Mouse (Mus musculus): ENCODE data around the gene Tnfrsf1a.
"Not testable (repeated sequence)": the region's sequence is repeated elsewhere in the genome, so short reads cannot be mapped to it uniquely, and the experiment has no call there.

Tnfrsf1a gene

DNA sequence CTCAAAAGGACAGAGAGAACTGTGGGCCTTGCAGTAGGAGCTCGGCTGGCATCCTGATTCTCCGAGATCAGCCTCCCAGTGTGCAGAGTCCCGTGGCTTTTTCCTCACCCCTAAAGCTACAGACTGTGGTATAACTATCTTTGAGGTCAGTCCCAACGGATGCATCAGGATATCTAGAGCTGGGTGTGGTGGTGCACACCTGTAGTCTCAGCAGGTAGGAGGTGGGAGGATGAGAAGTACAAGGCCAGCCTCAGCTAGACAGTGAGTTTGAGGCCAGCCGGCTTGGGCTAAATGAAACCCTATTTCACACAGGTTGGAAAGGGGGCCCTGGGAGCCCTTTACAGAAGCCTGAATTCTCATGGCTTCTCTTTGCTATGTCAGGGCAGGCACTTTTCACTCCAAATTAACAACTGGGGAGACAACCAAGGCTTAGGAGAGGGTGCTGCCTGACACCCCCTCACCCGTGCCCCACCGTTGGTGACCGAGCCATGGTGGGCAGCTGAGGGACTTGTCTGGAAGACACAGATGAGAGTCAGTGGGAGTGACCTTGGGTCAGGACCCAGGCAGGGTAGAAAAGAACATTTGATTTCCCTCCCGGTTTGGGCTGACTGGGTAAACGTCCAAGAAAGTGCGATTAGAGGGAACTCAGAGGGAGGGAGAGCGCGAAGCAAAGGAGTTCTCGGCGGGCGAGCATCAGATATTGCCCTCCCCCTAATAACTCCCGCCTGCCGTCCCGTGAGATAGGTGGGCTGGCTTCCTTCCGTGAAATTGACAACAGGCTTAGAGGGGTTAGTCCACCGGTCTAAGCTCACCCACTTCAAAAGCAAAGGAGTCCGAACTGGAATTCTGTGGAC is at the start of gene Tnfrsf1a:
TSS of gene Tnfrsf1a (plus strand) at position 642 of the 854 bp plus-strand sequence.
- DNase-seq, result no peak

DNA sequence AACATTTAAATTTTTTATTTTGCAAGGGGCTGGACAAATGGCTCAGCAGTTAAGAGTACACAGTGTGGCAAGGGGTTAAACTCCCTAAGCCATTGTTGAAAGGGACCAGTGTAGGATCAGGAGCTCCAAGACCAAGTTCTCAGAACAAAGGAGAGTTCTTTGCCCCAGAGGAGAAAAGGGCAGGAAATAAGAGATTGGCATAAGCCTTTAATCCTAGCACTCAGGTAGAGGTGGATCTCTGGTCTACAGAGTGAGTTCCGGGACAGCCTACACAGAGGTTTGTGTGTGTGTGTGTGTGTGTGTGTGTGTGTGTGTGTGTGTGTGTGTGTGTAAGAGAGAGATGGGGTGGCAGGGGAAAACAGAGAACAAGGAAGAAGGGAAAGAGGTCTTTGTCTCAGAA is 48.2 kb upstream of the Tnfrsf1a start:
- DNase-seq, result no peak

DNA sequence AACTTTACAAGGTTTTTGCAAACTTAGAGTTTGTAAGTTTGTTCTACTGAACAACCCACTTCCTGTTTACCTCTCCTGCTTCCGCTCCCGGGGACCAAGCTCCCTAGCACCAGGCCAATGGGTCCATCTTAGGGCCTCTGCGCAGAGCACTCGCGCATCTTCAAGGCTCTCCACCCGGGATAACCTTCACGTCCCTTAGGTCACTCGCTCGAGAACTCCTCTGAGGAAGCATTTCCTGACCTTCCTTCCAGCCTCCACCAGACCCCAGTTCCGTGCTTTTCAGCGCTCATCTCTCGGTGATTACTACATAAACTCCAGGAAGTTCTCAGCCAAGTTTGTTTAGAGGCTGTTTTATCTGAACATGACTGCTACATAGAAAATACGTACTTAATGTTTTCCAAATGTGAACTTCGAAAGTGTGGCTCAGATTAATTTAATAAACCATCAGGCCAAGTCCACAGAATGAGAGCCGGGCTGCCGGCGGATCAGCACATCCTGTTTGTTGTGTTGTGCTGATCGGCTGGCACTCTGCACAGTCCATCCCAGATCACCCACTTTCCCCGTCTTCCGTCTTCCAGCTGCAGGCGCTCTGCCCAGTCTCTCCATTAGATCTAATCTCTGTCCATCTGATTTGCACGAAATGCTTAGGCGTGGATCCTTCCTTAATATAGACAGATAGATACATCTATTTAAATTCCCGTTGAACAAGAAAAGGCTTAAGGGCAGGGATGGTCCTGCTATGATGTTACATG is 46.8 kb upstream of the Tnfrsf1a start:
- DNase-seq, result peak; percentile 50 to 71

DNA sequence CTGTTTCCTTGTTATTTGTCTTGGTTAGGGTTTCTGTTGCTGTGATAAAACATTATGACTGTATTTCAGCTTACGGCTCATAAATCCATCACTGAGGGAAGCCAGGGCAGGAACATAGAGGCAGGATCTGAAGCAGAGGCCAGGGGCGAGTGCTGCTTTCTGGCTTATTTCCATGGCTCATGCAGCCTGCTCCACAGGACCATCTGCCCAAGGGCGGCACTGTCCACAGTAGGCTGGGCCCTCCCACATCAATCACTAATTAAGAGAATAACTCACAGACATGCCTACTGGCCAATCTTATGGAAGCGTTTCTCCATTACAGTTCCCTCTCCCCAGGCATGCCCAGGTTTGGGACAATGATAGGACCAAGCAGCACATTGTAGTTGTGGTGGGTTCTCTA is 45.9 kb upstream of the Tnfrsf1a start:
- DNase-seq, result no peak

DNA sequence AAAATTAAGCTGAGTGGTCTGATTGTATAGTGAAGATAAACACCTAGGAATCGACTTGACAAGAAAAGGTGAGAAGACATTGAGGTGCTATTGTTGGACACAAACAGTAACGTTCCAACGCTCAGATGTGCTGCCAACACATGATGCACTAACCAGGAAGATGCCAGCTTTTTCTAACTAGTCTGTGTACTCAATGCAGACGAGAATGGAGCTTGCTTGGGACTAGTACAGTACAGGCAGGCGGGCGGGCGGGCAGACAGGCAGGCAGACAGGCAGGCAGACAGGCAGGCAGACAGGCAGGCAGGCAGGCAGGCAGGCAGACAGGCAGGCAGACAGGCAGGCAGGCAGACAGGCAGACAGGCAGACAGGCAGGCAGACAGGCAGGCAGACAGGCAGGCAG is 44.8 kb upstream of the Tnfrsf1a start:
- DNase-seq, result not testable (repeated sequence)

DNA sequence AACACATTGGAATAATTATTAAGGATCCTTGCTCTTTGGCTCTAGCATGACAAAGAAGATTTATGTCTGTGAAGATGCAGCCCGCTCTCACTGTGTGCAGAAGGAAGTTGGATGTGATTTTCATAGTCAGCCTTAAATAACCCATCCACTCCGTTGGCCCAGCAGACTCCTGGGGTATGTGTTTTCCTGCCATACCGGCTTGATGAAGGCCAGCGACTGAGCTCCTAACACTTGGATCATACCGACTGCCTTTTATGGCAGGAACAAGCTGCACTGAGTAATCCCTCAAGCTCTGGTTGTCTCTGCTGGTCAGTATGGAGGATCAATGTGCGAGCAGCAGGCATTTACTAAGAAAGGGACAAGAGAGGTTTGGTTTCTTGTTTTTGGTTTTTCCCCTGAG is 43.7 kb upstream of the Tnfrsf1a start:
- DNase-seq, result no peak

DNA sequence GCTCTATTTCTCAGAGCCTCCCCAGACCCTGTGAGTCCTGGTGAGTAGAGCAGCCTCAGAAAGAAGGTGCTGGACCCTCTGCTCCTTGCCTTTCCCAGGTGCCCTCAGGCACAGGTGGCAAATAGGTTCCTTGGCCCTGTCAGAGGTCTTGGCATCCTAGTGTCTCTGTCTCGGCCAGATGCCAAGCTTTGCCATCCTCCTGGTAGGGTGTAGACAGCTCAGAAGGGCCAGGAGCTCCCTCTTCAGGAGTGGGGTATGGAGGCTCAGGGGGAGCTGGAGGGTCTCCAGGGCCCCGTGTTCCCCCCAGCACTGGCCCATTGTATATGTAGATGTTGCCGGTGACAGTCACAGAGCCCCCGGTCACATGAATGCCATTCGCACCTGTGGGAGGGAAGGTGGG is 42.1 kb upstream of the Tnfrsf1a start:
- DNase-seq, result no peak

DNA sequence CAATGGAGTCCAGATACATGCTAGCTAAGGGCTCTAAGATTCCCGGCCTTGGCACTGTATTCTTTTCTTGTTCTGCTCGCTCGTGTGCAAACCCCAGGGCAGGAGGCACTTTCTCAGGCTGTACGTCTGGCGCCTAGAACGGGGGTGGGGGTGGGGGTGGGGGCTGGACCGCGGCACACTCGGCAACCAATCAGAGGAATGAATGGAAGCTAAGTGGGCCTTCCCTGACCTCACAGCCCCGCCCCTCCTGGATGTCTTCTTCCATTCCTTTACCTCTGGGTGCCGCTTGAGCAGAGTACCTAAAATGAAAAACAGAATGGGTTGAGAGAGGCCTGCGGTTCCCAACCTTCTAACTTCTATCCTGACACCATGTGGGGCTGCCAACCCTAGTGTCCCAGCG is 40.2 kb upstream of the Tnfrsf1a start:
- DNase-seq, result no peak

DNA sequence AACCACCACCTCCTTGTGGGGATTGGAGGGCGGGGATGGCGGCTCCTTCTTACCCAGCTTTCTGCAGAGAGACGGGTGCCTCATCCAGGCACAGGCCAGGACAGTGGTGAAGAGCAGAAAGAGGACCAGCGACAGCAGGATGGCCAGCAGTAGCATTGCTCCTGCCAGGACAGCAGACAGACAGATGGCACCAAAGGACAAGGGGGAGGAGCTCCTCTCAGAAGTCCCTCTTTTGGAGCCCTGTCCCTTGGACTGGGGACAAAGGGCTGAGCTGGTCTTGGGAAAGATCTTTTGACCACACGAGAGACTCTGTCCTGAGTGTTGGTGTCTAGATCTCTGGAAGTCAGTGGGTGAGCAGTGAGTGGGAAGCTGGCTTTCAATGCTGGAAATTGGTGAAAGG is 39.8 kb upstream of the Tnfrsf1a start:
- DNase-seq, result no peak

DNA sequence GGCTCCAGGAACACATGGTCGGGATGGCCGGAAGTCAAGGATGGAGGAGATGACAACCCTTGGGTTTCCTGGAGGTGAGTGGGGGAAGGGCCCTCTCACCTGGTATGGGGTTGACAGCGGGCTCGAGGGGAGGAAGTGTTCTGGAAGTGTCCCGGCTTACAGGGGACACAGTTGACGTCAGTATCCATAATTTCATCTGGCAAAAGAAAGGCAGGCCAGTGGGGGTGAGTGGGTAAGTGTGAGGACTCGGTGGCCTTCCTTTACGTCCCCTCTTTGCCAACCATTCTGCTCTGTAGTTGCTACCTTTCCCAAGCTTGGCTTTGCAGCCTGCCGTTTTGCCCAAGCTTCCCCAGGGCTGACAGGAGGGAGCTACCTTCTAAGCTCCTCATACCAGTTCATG is 37.0 kb upstream of the Tnfrsf1a start:
- no peak for DNase-seq

DNA sequence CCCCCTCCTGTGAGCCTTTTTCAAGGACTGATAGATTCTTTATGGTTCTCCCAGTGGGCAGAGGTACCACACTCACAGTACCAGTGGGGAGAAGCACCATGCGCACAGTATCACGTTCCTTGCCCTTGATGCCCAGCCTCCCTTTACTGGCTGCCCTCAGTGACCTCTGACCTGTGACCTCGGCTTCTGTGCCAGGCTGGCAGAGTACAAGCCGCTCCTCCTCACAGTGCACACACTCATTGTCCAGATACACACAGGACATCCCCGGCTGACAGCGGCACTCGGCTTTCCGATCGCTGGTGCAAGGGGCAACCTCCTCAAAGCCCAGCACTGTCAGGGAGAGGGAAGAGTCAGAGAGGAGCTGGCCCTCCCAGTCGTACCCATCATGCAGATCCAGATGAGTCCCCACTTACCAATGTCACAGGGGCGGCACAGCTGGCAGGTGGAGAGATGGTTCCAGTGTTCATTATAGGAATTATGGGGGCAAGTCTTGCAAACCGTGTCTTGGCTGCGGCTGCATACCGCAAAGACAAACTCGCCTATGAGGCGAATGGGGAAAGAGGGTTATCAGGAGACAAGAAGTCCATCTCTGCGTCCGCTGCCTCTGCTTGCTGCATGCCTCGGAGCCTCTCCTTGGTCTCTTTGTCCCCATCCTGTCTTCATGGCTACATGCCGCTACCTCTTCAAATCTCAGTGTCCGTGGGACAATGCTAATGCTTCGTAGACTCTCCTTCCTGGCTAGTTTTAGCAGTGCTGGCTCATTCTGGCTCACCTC is 36.4 kb upstream of the Tnfrsf1a start:
- peak in 1 of 2 experiments; percentile 36 for DNase-seq

DNA sequence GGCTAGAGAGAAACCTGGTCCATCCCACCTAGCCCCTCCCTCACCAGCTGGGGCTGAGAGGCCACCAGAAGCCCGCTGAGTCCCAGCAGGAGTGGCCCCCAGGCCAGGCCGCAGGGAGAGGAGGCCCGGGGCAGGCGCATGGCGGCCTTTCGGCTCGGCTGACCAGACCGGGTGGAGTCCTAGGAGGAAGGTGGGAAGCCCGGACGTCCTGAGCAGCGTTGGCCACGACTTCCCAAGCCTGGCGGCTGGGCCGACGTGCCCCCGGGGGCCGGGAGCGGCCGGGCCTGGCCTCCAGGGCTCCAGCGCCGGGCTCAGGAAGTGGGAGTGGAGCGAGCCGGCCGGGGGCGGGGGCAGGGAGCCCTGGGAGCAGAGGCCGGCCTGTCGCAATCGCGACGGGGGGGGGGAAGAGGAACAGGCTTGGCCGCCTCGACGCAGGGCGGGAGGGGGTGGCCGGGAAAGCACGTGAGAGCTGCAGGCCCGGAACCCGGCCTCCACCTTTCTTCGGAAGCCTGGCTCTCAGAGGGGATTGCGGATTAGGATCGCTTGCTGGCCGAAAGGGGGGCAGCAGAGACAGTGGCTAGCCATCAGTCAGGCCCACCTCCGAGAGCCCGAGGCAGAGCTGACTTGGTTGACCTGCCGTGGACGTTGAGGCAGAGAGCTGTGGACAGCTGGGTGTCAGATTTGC is 35.5 kb upstream of the Tnfrsf1a start, which contains the start of gene Ltbr:
TSS of gene Ltbr (minus strand) at position 340 of the 685 bp plus-strand sequence.
- DNase-seq, result peak; percentile 94 to 97

DNA sequence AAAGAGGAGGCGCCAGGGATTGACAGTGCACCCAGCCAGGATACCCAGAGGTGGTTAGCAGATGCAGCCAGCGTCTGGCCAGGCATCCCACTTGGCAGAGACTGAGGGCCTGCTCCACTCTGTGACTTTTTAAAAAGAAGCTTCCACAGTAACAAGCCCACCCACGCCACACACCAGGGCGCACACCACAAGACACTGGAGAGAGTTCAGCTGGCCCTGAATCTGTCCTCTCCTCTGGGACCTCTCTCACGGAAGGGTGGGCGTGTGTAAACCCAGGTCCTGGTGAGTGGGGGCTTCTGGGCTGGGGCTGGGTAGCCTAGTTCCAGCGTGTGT is 35.0 kb upstream of the Tnfrsf1a start:
- peak in 1 of 2 experiments; percentile 39 for DNase-seq

DNA sequence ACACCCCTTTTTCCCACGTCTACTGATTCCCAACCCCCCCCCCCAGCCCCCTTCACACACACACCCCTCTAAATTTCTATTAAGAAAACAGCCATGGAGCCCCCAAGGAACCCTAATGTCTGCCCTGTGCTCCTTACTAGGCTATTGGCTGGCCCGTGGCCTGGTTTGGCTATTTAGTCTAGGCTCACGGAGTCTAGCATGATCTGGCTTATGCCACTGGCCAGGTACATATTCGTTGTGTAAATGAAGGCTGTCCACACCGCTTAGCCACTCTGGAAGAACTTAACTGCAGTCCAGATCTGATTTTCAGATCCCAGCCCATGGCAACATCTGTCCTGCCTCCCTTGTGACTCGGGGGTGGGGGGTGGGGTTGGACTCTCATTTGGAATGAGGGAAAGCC is 34.4 kb upstream of the Tnfrsf1a start:
- no peak for DNase-seq

DNA sequence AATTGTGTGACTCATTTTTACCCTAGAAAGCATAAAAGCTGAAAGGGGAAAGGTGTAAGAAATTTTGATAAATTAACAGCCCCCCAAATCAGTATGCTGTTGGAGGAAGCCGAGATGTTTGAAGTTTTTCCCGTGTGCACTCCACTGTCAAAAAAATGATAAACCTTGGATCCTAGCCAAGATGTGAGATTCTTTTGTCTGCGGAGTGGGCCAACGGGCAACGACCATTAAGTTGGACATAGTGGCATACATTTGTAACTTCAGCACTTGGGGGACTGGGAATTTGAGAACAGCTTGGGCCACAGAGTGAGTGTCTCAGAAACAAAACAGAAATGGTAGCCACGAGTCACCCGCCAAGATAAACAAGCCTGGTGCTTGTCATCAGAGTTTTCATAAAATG is 32.1 kb upstream of the Tnfrsf1a start:
- DNase-seq, result peak in 1 of 2 experiments; percentile 14

DNA sequence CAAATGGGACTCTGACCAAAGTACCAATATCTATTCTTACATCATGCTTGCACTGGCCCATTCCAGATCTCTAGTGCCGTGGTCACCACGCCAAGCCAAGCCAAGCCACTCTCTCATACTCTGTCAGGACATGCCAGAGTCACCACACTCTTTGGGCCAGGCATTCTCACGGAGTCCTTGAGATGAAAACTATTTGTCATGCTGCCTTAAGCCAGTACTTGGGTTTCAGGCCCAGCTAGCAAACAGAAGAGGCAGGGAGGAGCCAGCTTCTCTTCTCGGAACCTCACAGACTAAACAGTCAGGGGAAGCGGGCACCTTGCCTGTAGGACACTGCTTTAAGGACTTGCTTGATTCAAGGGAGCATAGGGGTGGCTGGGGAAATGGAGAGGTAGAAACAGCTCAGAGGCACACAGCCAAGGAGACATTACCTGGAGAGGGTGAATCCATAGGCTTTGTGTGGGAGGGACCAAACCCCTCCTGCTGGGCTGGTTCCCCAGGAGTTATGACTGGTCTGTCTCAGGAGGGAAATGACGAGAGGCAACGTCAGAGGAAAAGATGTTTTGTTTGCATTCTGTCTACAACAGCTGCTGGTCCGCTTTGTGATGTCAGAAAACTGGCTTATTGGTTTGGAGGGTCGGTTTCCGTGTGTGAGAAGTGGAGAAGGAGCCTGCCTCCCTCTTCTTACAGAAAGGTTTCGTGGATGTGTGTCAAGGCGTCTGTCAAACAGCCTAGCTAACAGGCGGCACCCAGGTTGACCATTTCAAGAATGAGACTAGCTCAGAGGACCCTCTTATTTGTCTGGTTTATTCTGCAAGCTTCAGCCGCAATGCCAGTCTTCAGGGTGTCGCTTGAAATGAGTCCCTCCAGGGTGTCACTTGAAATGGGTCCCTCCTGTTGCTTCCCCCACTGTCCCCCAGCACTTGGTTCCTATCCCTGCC is 29.9 kb upstream of the Tnfrsf1a start:
- DNase-seq, result peak; percentile 73 to 87

DNA sequence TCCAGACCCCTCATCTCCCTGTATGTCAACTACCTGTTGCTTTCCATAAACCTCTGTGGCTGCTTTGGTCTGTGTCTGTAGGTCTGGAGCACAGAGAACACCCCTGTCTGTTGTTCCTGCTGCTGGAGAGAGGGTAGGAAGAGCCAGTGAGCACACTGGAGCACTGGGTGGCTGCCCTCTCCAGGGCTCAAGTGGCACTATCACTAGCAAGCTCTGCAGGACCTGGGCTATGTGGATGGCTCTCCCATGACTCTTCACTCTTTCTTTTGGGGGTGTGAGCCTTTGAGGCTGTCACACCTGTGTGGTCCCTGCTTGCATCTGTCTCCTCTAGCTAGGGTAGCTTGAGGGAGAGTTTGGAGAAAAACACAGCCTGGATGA is 29.3 kb upstream of the Tnfrsf1a start:
- DNase-seq, result peak in 1 of 2 experiments; percentile 38

DNA sequence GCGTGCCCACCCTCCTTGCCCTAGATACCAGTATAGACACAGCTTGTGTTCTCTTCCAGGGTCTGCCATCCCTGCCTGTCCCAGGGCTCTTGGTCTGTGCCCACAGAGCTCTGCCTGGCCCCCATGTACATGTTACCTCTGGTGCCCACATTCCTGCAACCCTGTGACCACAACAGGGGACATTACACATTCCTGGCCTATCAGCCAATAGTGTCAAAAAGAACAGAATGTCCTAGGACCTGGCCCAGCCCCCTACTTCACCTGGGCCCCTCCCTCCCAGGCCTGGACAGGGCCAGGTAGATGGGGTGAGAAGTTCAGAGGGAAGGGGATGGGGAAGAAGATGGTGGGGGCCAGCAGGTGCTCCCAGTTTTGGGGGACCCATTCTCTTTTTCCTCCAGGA is 28.8 kb upstream of the Tnfrsf1a start, which contains the start of gene Scnn1a:
TSS of gene Scnn1a (plus strand) at position 337 of the 400 bp plus-strand sequence.
- DNase-seq, result peak; percentile 70 to 85

DNA sequence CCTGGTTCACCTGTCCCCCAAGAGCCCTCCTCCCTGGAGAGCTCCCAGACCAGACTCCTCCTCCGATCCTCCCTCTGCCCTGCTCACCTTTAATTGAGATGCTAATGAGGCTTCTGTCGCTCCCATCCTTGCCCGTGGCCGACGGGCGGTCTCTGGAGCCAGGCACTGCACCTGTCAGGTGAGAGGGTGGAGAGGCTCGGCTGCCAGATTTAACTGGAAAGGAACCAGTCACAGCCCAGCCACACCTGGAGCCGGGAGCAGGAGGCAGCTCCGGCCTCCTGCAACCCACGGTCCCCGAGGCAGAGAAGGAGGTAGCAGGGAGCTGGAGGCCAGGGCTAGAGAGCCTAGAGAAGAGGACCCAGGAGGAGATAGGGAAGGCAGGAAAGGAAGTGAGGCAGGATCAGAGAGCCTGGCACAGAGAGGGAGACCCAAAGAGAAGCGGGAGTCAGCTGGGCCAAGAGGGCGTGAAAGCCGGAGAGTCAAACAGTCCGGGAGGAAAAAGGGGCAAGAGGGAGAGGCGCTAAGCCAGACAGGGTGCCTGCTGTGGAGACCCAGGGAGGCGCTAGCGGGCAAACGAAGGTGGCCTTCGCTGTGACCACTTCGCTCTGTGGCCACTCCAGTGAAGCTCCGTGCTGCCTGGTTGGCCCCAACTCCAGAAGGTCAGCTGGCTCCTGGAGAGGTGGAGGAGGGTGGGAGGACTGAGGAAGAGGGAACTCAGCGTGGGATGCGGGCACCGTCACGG is 27.9 kb upstream of the Tnfrsf1a start:
- DNase-seq, result peak; percentile 62 to 85

DNA sequence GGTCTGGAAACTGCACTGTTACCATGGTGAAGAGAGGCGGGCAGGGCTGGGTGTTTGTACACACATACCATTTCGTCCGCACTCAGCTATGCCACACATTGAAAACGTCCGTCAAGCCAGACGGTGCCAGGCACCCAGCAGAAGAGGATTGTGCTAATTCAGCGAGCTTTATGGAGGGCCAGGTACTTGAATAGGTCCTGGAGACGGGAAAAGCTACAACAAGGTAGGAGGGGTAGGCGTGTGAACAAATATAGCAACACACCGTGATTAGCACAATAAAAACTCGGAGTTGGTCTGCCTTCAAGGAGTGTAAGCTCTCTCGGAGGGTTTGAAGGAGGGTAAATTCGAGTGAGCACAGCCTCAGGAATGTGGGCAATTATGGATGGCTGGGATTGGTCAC is 26.4 kb upstream of the Tnfrsf1a start:
- peak; percentile 56 to 79 for DNase-seq

DNA sequence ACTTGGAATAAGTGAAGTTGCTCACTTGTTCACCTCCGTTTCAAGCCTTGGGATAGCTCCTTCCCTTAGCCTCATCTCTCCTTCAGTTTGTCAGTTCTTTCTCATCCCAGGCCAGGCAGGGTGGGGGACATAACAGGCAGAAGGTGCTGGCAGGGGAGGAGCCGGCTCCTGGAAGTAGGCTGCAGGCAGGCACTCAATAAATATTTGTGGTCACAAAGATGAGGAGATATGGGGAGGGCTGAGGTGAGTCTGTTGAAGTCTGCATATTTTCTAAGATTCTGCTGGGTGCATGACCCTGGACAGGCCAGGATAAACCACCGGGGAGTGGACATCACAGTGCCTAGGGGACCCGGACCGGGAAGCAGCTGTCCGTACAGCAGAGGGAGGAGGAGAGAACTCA is 25.6 kb upstream of the Tnfrsf1a start:
- peak in 1 of 2 experiments; percentile 56 for DNase-seq
